Mouse (Mus musculus) hindbrain, embryonic 16.5 days (tissue): ENCODE measurements around the gene Gipc3. TPM values are rescaled to one million over a fixed set of nuclear protein-coding genes. Genes with fewer than 3 reads are reported as not detected.
A peak's percentile ranks its signal among the peaks of the same experiment; 100 is the strongest.

Experiments used
- ATAC-seq: fragments of 200-750 bp; cut with Nextera tagmentation; 2 replicates; pipeline ENCODE4 v1.8.0; 2017; ENCODE audit warnings: moderate TSS enrichment, moderate library complexity
- H3K27ac ChIP-seq: fragments of 300-500 bp; sonication (generic); 2 replicates; pipeline ENCODE4 v1.5.1; 2014; ENCODE audit warnings: low read depth, mild to moderate bottlenecking, control low read depth, low read length, moderate library complexity
- H3K27me3 ChIP-seq: fragments of 300-500 bp; sonication (generic); replicated peaks from 2 replicates; pipeline ENCODE4 v1.6.1; 2014; ENCODE audit warnings: low read length; ENCODE audit not compliant: control insufficient read depth, insufficient read depth
- H3K36me3 ChIP-seq: fragments of 300-500 bp; sonication (generic); 2 replicates; pipeline ENCODE4 v1.6.1; 2014; ENCODE audit warnings: mild to moderate bottlenecking, low read length, moderate library complexity, mixed read lengths; ENCODE audit not compliant: control insufficient read depth, insufficient read depth
- H3K4me1 ChIP-seq: fragments of 300-500 bp; sonication (generic); 2 replicates; pipeline ENCODE4 v1.6.1; 2014; ENCODE audit warnings: low read depth, low read length; ENCODE audit not compliant: control insufficient read depth, insufficient read depth
- H3K4me2 ChIP-seq: fragments of 300-500 bp; sonication (generic); 2 replicates; pipeline ENCODE4 v1.6.1; 2014; ENCODE audit warnings: mild to moderate bottlenecking, low read length, control low read depth, moderate library complexity
- H3K4me3 ChIP-seq: fragments of 300-500 bp; sonication (generic); 2 replicates; pipeline ENCODE4 v1.5.1; 2014; ENCODE audit warnings: mild to moderate bottlenecking, low read length, control low read depth, moderate library complexity
- H3K9ac ChIP-seq: fragments of 300-500 bp; sonication (generic); 2 replicates; pipeline ENCODE4 v1.6.1; 2014; ENCODE audit warnings: low read depth, mild to moderate bottlenecking, control low read depth, low read length, moderate library complexity
- H3K9me3 ChIP-seq: fragments of 300-500 bp; sonication (generic); 2 replicates; pipeline ENCODE4 v1.6.1; 2014; ENCODE audit warnings: mild to moderate bottlenecking, low read length, moderate library complexity; ENCODE audit not compliant: control insufficient read depth
- WGBS: fragments of 180-500 bp; shearing (Covaris S2); extraction: QIAGEN DNeasy Blood & Tissue Kit; methylation state at CpG from one replicate; pipeline ENCODE4 v1.1.7; 2014; 5-methylcytosine and 5-hydroxymethylcytosine counted together
- polyA plus RNA-seq: library from polyadenylated mRNA; unstranded; fragments of >200 nt; fragmentation: Nextera tagmentation; extraction: Ambion mirVana; gene quantifications from 2 replicates; pipeline ENCODE4 v1.2.1, GENCODE M21; 2015

The Gipc3 gene
- polyA plus RNA-seq, 1 experiment from 2014 or later: not detected

- 14% methylated on average over 9 of the region's 10 CpGs for WGBS
- peaks cover 35% of the 10 kb centered on the region for H3K36me3 ChIP-seq
- peaks cover 10% of the 10 kb centered on the region for H3K27me3 ChIP-seq
- H3K27ac ChIP-seq: 0 out of 2 replicates have a peak within 1 kb of the TSS, but pooled peaks have one; percentile 3
- no peaks in the 10 kb centered on the region for H3K4me1 ChIP-seq
- H3K4me3 ChIP-seq: no peak within 1 kb of the TSS
- H3K9ac ChIP-seq: peak within 1 kb of the TSS; percentile 22
- no peaks in the 10 kb centered on the region for H3K9me3 ChIP-seq
- no peak within 1 kb of the TSS; the same call in 1 of the 2 replicates for H3K4me2 ChIP-seq
- no peak for ATAC-seq
Measured at GRCm38 (mm10) chr10:81328386-81328785, 14.7 kb downstream of the Gipc3 start, which contains the start of gene Tbxa2r. Tbxa2r (plus strand) TSS chr10:81328731.

GRCm38 (mm10) chr10:81327959-81328358 is 15.1 kb downstream of the Gipc3 start:
- no peaks in the 10 kb centered on the region for H3K4me1 ChIP-seq
- no peak overlapping the region for H3K4me3 ChIP-seq
- peaks cover 9% of the 10 kb centered on the region for H3K27me3 ChIP-seq
- H3K9me3 ChIP-seq: no peaks in the 10 kb centered on the region
- H3K27ac ChIP-seq: no peak overlapping the region
- no peak overlapping the region for H3K9ac ChIP-seq
- ATAC-seq: no peak
- peaks cover 40% of the 10 kb centered on the region for H3K36me3 ChIP-seq
- WGBS: 61% methylated on average over 2 of the region's 2 CpGs
- no peak overlapping the region for H3K4me2 ChIP-seq

GRCm38 (mm10) chr10:81326858-81327257 is 16.2 kb downstream of the Gipc3 start:
- H3K27ac ChIP-seq: 0 out of 2 replicates have a peak overlapping the region, but pooled peaks have one; percentile 29
- peaks cover 45% of the 10 kb centered on the region for H3K36me3 ChIP-seq
- no peaks in the 10 kb centered on the region for H3K9me3 ChIP-seq
- no peak overlapping the region for H3K4me3 ChIP-seq
- no peak overlapping the region for H3K9ac ChIP-seq
- peaks cover 7% of the 10 kb centered on the region for H3K4me1 ChIP-seq
- H3K4me2 ChIP-seq: no peak overlapping the region
- WGBS: 72% methylated on average over 6 of the region's 6 CpGs
- H3K27me3 ChIP-seq: no peaks in the 10 kb centered on the region
- ATAC-seq: no peak; the same call in 1 of the 2 replicates

- 91% methylated on average over 18 of the region's 18 CpGs for WGBS
- Histone ChIP-seq H3K36me3 (peaks cover 45% of the 10 kb centered on the region), H3K27ac (no peak overlapping the region), H3K9ac (no peak overlapping the region), H3K4me2 (no peak overlapping the region), H3K4me3 (no peak overlapping the region), H3K9me3 (no peaks in the 10 kb centered on the region), H3K27me3 (no peaks in the 10 kb centered on the region), H3K4me1 (peaks cover 11% of the 10 kb centered on the region)
- no peak for ATAC-seq
Measured at GRCm38 (mm10) chr10:81325781-81326180, 17.3 kb downstream of the Gipc3 start.

GRCm38 (mm10) chr10:81325176-81325575 is 17.9 kb downstream of the Gipc3 start:
- Histone ChIP-seq H3K4me3 (no peak overlapping the region), H3K27me3 (no peaks in the 10 kb centered on the region), H3K9ac (no peak overlapping the region), H3K4me1 (peaks cover 11% of the 10 kb centered on the region), H3K4me2 (no peak overlapping the region), H3K9me3 (no peaks in the 10 kb centered on the region), H3K27ac (no peak overlapping the region), H3K36me3 (peaks cover 45% of the 10 kb centered on the region)
- no peak for ATAC-seq
- 94% methylated on average over 21 of the region's 21 CpGs for WGBS

- 93% methylated on average over 18 of the region's 18 CpGs for WGBS
- Histone ChIP-seq H3K4me3 (no peak overlapping the region), H3K27me3 (no peaks in the 10 kb centered on the region), H3K4me2 (no peak overlapping the region), H3K4me1 (peaks cover 20% of the 10 kb centered on the region), H3K9ac (no peak overlapping the region), H3K9me3 (no peaks in the 10 kb centered on the region), H3K36me3 (peaks cover 45% of the 10 kb centered on the region), H3K27ac (no peak overlapping the region)
- ATAC-seq: no peak
Measured at GRCm38 (mm10) chr10:81323791-81324530, 19.1 kb downstream of the Gipc3 start.

GRCm38 (mm10) chr10:81323141-81323775 is 19.8 kb downstream of the Gipc3 start:
- no peak overlapping the region for H3K27ac ChIP-seq
- no peak for ATAC-seq

GRCm38 (mm10) chr10:81322444-81322843 is 20.6 kb downstream of the Gipc3 start:
- peaks cover 56% of the 10 kb centered on the region for H3K36me3 ChIP-seq
- H3K4me2 ChIP-seq: no peak overlapping the region
- H3K27ac ChIP-seq: no peak overlapping the region
- H3K4me3 ChIP-seq: no peak overlapping the region
- peaks cover 22% of the 10 kb centered on the region for H3K4me1 ChIP-seq
- H3K9ac ChIP-seq: no peak overlapping the region
- no peaks in the 10 kb centered on the region for H3K9me3 ChIP-seq
- no peaks in the 10 kb centered on the region for H3K27me3 ChIP-seq
- 92% methylated on average over 27 of the region's 27 CpGs for WGBS
- no peak for ATAC-seq

More at GRCm38 (mm10) chr10:81323141-81323775, 19.8 kb downstream of the Gipc3 start:
- Histone ChIP-seq H3K9me3 (no peaks in the 10 kb centered on the region), H3K36me3 (peaks cover 50% of the 10 kb centered on the region), H3K9ac (no peak overlapping the region), H3K27me3 (no peaks in the 10 kb centered on the region), H3K4me2 (no peak overlapping the region), H3K4me3 (no peak overlapping the region), H3K4me1 (peaks cover 22% of the 10 kb centered on the region)
- WGBS: 96% methylated on average over 23 of the region's 23 CpGs

GRCm38 (mm10) chr10:81321436-81321835 is 21.6 kb downstream of the Gipc3 start:
- peak overlapping the region; percentile 90 for H3K4me2 ChIP-seq
- no peak for ATAC-seq
- H3K27ac ChIP-seq: peak overlapping the region; percentile 93
- H3K27me3 ChIP-seq: no peaks in the 10 kb centered on the region
- H3K9me3 ChIP-seq: no peaks in the 10 kb centered on the region
- H3K9ac ChIP-seq: peak overlapping the region; percentile 89
- H3K4me3 ChIP-seq: peak overlapping the region; percentile 94
- H3K36me3 ChIP-seq: peaks cover 54% of the 10 kb centered on the region
- WGBS: 3% methylated on average over 17 of the region's 20 CpGs
- peaks cover 22% of the 10 kb centered on the region for H3K4me1 ChIP-seq
